Mouse (Mus musculus) ovary, postnatal 10 days (tissue): ENCODE results near the gene Gbp10.
"Not testable (repeated sequence)": the region's sequence is repeated elsewhere in the genome, so short reads cannot be mapped to it uniquely, and the experiment has no call there.

Experiments
- DNase-seq: peaks from one replicate; pipeline ENCODE4 v3.0.0; 2022; ENCODE audit warnings: low spot score

Gene Gbp10

GRCm38 (mm10) chr5:105239483-105240047, at the start of gene Gbp10:
Gbp10 (minus strand) TSS chr5:105239533.
- not testable (repeated sequence) for DNase-seq

- not testable (repeated sequence) for DNase-seq
Observed at GRCm38 (mm10) chr5:105260673-105261072, 21.3 kb upstream of the Gbp10 start.

- no peak for DNase-seq
Observed at GRCm38 (mm10) chr5:105252491-105252890, 13.2 kb upstream of the Gbp10 start.

DNA sequence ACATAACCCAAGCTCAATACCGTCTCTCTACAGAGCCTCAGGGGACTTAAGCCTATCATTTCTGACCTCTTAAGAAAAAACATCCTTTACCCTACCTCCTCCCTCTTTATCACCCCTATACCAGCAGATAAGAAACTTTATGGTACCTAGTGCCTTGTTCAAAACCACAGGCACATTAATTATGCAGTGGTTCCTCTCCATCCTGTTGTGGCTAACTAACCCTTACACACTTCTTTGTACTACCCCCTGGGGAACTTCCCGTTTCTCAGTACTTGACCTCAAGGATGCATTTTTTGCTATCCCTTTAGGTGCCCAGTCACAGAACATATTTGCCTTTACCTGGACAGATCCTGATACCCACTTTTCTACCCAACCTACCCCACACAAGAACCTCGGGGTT, 5.4 kb upstream of the Gbp10 start:
- not testable (repeated sequence) for DNase-seq

GRCm38 (mm10) chr5:105240982-105241381, 1.6 kb upstream of the Gbp10 start:
- DNase-seq, result not testable (repeated sequence)

DNA sequence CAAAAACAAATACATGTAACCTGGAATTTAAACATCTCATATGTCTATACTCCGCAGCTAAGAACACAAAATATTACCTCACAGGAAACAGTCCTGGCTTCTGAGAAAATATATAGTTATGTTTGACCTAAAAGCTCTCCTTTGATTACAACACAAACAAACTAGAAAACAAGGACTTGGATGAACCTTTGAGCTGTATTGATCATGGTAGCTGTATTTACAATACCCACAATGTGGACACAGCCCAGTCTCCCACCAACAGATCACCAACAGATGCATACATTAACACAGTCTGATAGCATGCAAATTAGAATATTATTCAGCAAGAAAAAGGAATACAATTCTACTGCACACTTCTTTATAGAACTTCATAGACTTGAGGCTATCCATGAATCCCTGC, 931 bp downstream of the Gbp10 start:
- not testable (repeated sequence) for DNase-seq

GRCm38 (mm10) chr5:105236040-105236439, 3.3 kb downstream of the Gbp10 start:
- DNase-seq, result not testable (repeated sequence)

GRCm38 (mm10) chr5:105208957-105209356, 30.4 kb downstream of the Gbp10 start:
- DNase-seq, result not testable (repeated sequence)

DNA sequence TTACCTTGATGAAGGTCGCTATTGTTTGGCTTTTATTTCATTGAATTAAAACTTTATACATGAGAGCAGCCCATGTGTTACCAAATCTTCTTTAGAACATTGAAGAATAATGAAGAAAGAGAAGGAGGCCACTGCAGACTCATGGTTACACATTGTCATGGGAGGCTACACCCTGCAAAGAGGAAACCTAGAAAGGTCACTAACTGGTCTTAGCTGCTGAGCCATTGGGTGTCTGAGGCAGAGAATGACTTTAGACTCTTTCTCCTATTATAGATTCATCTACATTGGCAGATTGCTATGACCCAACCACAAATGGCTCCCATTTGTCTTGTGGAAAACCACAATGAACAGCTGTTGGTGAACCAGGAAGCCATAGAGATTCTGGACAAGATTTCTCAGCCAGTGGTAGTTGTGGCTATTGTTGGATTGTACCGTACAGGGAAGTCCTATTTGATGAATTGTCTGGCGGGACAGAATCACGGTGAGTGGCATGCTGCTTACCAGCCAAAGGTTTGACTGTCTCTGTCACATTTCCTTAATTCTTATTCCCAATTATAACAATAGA, 38.5 kb downstream of the Gbp10 start:
- DNase-seq, result not testable (repeated sequence)

- not testable (repeated sequence) for DNase-seq
Observed at GRCm38 (mm10) chr5:105199149-105199548, 40.2 kb downstream of the Gbp10 start.

- DNase-seq, result not testable (repeated sequence)
Observed at GRCm38 (mm10) chr5:105197915-105198560, 41.3 kb downstream of the Gbp10 start.

- not testable (repeated sequence) for DNase-seq
Observed at GRCm38 (mm10) chr5:105196308-105196707, 43.0 kb downstream of the Gbp10 start.

GRCm38 (mm10) chr5:105192536-105192935, 46.8 kb downstream of the Gbp10 start:
- DNase-seq, result not testable (repeated sequence)

DNA sequence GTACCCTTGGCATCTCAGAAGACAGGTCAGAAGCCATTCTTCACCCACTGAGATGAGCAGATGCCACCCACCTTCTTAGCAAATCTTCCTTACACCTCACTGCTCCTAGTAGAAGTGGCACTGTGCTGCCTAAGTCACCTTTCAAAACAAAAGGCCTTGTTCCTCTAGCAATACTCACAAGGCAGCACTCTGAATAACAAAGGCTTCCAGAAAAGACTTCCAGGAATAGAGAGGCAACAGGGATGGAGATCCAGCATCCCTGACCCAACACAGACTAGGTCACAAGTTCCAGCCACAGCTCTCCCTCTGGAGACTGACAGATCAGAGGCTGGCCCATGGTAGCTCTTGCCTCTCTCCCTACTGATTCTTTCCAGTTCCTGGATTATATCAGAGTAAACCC, 57.9 kb downstream of the Gbp10 start:
- no peak for DNase-seq
